Mouse (Mus musculus): ENCODE results near the gene Ldb3. TPM values are rescaled to one million over a fixed set of nuclear protein-coding genes. Genes with fewer than 3 reads are reported as not detected.

The Ldb3 gene
- total RNA-seq, 2 experiments from 2014 or later, result 1,336 to 1,359 TPM

DNA sequence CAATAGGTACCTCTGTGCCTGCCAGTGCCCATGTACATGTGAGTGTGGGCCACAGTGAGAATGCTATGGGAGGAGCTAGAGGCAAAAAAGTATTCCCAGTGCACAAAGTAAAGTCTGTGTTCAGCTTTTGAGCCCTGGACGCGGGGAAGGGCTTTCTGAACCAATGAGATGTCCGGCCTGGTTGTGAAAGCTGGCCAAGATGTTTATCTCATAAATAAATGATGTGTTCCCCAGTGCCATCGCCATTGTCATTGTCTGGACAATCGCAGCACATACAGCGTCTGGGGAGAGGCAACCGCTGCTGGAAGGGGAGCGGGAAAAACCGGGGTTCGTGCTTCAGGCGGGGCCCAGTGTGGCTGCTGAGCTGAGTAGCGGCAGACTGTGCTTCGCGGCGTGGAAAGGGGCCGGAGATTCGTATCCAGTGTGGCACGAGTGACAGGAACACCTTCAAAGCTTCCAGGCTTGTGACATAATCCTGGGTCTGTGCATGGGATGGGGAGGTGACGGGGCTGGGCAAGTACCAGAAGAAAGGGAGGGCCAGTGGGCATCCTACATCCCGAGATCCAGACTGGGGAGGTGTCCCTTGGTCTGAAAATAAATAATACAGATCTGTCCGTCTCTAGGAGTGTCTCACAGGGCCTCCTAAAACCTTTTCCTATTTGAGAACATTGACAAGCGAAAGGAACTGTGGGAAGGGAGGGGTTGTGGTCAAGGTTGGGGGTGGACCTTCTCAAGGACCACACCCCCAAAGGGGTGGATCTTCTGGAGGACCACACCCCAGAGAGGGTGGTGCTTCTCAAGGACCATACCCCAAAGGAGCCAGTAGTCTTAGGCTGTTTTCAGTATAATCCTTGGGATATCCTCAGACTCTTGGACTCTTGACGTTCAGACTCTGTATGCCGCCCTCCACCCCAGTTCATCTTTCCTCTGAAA lies 2.5 kb upstream of the Ldb3 start:
- DNase-seq, result no peak

DNA sequence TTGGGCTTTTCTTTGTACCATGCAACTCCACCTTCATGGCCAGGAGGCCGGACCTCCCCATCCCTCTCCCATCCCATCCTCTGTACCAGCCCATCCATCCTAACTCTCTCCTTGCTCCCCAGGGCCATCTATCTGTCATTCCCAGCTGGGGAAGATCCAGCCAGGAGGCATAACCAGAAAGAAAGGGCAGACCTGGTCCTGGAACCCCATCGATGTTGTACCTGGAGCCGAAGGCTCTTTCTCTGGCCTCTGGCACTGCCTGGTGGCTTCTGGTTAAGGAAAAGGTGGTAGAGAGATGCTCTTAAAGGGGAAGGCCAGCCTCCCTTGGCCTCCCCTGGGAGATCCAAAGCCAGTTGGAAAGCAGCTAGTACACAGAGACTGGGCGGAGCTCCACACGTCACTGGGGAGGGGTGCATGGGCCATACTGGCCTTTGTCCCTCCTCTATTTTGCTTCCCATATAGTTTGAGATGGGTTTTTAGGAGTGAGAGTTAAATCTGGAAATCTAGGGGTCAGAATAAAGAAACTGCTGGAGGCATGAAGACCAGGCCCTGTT lies 1.6 kb upstream of the Ldb3 start:
- no peak for DNase-seq

DNA sequence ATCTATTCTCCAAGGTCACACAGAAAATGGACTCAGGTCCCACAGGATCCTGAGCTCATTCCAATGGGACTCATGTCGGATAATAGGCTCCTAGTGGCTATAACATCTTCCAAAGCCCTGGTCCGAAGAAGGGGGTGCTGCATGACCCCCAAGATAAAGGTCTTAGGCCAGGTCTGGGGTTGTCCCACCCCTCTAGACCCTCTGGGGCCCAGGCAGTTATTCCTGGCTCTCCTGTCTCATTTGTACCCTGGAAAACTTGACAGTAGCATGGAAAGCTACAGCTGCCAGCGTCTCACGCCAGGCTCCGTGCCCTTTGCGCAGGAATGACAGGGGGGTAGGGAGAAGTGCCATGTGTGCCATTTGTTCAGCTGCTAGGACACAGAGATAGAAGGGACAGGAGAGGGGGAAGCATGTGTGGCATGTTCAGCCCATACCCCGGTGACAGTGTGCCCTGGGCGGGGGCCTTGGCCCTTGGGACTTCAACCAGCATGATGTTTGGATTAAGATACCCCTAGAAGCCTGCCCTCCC lies 767 bp upstream of the Ldb3 start:
- DNase-seq, result peak; percentile 56

DNA sequence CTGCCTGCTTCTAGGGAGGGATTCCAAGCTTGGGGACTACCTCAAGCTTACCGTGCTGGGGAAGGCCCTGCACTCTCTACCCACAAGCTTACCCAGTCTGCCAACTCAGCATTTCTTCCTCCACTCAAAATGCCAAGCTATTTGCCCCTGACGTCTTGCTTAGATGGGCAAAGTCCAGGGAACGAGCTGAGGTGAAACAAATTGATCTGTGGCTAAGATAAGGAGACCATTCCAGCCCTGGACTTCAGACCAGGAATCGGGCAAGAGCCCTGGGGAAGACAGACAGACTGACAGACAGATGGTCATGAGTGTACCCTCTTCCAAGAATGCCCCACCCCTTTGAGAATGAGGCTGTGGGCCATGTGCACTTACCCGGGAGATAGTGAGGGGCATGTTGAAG lies 477 bp downstream of the Ldb3 start:
- no peak for DNase-seq

DNA sequence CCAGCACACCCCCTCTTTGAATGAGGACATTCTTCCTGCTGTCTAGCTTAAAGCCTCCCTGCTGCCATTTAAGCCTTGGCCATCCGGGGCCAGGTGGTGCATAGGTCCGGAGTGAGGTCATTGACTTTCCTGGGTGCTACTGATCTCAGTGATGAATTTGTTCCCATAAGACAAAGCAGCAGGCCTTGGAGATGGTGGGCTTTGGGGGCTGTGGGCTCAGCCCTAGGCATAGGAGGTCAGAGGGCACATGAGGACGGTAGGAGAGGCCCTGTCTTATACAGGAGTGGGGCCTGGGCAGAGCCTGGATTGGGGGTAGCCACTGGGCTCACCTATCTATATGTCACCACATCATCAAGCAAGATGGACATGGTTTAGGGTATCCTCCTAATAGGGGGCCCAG lies 1.6 kb downstream of the Ldb3 start:
- DNase-seq, result no peak

DNA sequence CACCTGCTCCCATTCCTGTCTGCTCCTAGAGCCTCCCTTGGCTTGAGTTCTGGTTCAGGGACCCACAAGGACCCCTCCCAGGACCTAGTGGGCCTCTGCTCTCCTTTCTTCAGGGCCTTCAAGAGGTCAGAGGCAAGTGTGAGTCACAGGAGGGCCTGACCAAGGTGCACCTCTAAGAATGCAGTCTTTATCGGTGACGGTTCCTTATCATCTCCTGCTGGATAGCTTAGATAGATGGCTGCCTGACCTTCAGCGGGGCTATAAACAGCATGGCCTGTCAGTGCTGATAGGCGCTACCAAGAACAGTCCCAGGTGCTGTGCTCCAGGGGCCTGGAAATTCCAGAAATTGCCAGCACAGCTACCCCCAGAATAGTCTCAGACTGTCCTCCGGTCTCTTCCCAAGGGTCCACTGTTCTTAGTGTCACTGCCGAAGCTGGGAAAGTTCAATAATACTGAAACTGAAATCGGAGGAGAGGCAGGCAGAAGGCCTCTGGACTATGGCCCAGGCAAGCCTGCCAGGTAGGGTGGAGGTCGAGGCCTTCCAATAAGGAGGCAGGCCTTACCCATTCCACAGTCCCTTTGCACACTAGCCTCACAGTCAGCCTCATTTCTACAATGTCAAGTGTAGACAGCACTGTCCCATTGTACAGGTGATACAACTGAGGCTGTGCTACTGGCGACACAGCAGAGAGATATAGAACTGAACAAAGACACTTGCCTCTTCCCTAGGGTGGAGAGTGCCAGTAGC lies 3.0 kb downstream of the Ldb3 start:
- DNase-seq, result no peak

DNA sequence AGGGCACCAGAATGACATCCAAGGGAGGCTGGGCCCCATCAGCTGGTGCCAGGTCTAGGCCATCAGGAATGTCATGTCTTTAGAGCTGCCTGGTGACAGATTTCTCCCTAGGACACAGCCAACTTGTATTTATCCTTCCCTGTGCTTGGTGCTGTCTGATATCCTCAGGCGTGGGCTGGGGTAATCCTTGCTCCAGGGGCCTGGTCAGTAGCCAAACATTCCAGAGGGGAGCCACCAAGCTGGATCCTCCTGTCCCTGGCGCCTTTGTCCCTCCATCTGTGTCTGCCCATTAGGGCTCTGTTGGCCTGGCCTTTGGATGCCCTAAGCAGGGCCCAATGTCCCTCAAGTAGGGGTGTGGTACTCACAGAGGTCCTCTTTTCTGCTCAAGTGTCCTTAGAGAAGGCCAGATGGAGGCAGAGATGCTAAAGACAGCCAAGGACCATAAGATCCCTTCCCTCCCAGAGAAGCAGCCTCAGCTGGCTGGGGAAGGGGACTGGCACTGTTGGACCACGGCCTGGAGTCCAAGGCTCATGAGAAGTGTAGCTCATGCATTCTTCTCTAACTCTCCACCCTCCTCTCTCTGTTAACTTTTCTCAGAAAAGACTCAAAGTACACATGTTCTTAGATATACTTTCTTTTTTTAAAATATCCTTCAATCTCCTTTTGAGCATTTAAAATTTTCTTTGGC lies 5.6 kb downstream of the Ldb3 start:
- peak; percentile 52 for DNase-seq

DNA sequence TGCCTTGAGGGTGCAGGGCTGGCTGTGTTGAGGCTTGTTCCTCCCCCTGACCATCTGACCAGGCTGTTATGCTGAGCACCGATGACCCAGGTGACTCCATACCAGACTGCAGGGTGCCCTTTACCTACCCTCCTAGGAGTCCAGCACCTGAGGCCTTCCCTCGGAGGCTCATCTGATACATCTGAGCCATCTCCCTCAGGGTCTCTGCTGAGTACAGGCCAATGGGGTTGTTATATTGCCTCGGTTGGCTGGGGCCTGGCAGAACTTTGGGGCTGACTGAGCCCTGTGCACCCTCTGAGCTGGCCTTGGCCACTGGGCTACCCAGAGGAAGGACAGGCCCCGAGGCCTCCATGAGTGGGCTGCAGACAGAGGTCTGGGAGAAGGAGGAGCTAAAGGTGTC lies 11.6 kb downstream of the Ldb3 start:
- no peak for DNase-seq

DNA sequence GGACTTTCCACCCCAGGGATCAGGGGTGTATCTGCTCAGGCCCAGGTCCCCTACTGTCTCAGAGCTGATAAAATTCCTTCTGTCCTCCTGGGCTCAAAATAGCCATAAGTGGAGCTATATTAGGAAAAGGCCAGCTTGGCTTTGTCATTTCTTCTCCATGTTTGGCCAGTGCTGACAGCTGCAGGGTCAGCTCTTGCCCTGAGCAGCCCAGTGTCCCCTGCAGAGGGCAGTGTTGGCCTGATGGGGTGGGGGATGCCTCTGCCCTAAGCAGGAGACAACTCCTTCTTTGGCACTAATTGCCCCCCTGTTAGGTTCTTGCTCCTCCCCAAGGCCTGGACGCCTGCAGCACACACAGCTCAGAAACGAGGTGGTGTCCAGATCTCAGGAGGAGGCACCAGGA lies 14.4 kb downstream of the Ldb3 start:
- peak; percentile 79 for DNase-seq

DNA sequence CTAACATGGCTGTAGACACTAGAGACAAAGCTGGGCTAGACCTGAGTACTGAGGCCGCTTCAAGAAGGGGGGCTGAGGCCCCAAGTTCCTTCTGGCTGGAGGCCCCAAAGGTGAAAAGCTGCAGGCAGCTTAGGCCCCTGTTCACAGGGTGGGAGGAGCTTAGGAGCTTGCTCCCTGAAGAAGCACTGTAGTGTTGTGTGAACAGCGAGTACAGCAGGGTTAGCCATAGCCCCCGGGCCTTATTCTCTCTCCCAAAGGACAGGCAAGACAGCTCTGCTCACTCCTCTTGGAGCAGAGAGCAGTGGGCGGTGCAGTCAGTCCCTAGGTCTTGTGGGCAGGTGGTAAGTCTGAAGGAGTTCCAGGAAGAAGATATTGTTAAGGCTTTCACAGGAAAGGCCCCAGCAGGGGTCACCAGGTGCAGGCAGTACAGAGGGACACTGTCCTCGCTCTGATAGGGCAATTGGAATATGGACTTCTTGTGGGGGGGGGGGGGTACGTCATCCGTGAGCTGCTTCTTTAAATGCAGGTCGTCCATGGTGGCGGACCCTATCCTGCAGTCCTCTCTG lies 15.1 kb downstream of the Ldb3 start:
- DNase-seq, result no peak

DNA sequence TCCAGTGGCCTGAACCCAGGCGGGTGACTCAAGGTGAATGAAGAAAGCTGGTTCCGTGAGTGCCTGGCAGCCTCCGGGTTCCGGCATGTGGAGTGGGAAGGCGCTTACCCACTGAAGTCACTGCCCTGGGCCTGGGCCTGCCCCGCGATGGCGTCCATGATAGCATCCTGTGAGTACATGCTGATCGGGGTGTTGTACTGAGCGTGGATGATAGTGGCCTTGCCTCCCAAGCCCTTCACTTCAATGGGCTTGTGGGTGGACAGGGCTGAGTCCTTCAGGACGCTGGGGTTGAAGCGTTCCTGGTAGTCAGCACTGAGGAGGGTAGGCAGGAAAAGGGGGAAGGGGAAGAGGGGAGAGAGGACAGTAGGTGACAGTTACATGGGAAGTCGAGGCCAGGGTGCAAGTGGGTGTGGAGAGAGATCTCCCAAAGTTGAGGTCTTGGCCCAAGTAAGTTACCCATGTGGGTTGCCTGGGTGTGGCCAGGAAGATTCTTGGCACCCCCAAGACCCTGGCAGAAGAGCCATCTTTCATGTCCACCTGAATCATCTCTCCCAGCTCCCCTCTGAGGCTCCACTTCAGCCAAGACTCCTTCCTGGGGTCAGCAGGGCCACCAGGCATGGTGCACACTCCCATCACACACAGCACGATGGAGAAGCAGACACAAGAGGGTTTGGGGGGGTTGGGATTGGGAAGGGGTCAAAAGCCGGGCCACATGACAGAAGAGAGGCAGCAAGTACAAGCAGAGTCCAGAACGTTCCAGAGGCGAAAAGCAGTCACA lies 16.7 kb downstream of the Ldb3 start:
- no peak for DNase-seq

DNA sequence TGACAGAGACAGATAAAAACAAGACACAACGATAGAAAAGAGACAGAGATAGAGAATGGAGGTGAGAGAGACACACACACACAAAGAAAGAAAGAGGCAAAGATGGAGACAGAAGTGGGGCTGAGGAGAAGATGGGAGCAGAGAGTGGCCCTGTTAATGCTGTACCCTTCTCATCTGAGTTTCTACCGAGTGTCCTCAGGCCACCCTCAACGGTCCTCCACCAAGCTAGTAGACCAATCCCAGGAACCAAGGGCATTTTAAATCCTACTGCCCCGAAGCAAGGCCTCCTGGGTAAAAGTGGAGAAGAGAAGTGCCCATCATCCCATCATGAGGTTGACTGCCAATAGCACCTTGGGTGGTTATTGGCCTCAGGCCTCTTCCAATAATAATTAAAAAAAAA lies 17.6 kb downstream of the Ldb3 start:
- no peak for DNase-seq

DNA sequence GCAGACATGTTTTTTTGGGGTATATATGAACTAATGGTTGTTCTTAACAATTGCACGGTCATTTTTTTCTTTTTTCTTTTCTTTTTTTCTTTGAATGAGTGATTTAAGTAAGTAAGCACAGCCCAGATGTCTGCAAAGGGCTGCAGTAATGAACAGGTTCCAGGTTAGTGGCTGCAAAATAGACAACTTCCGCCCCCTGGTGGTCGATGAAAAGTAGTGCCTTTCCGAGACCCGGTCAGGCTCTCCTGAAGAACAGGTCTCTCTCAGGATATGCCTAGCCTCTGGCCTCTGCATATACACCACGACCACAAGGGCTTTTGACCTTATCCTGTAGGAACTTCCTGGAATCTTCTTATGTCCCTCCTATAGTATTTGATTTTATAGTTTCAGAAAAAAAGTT lies 18.2 kb downstream of the Ldb3 start:
- peak; percentile 84 for DNase-seq

DNA sequence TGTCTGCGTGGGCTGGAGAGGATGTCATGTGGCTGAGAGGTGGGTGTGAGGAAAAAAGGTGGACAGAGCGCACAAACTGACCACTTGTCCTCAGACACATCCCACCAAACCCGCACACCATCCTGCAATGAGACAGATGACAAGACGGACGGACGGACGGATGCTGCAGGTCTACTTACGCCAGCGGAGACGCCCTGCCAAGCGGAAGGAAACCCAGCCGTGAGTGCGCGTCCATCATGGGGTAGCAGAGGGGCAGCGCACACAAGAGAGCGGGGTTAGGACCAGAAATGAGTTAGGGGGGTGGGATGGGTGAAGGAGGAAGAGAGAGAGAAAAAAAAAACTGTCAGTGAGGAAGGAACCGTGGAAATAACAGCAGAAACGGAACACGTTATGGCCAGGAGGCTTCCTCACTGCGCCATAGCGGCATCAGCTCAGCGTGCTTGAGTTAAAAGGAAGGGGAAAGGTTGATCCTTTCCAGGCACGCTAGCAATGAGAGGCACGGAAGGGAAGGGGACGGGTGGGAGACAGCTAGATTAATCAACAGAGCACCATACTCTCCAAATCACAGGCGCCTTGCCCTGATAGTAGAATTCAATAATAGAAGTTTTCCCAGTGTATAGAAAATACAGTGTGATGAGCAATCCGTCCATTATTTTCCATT lies 18.8 kb downstream of the Ldb3 start:
- no peak for DNase-seq

DNA sequence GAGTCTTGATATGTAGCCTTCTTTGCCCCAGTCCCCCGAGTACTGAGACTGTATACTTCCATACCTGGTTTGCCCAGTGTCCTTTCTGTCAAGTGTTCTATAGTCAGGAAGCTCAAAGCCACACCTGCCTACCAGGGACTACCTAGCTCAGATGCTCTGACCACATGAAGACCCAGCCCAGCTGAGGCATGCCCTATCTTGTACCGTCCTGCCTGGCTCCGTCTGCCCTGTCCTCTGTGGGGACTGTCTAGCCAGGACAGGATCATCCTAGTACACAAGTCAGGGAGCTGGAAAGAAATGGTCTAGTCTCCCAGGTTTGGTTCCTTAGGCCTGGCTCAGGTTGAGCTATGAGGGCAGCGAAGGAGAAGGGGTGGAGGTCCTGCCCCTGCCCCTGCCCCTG lies 19.9 kb downstream of the Ldb3 start:
- no peak for DNase-seq

DNA sequence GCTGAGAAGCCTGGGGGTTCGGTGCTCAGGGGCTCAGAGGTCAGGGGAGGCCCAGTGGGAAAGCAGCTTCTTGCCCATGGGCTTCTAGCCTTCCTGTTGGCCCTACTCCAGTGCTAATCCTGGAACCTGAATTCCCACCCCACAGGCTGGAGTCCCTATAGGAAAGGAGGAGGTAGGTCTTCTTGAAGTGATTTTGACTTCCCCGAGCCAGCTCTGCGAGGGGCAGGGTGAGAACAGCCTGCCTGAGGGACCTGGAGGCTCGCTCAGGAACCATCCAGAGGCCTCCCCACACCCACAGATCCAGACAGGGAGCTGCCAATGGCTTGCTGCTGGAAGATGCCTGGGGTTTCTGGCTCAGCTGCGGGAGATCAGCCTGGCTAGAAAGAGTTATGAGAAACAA lies 20.8 kb downstream of the Ldb3 start:
- no peak for DNase-seq

DNA sequence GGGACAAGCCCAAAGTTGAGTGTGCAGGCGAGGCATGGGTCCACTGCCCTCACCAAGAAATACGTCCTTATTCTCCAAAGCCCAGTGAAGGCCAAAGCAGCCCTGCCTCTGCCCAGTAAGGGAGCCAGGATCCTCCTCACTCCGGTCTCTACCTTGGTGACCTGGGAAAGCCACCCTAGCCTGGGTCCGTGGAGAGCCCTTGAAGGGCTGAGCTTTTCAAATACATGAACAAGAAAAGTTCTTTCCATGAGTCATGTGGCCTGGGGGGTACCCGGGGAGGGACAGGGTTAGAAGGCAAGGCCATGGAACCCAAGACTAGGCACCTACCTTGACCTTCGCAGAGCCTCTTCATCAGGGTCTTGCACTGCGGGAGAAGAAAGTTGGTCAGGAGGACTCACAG lies 22.0 kb downstream of the Ldb3 start:
- DNase-seq, result no peak

DNA sequence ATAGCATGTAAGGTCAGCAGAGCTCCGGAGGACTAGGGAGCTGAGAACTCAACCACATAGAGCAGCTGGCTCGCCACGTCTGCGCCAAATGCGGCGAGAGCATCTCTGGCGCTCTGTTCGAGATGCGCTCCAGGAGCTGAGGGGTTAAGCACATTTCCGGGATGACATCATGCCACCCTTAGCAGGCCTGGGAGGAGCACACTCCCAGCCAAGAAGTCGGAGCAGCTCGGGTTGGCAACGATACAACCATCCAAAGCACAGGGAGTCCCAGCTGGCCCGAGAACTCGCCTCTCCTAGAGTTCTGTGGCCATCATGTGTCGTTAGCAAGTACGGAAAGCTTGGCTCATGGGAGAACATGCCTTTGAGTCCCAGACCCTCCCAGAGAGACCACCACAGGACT lies 22.8 kb downstream of the Ldb3 start:
- DNase-seq, result peak; percentile 59

DNA sequence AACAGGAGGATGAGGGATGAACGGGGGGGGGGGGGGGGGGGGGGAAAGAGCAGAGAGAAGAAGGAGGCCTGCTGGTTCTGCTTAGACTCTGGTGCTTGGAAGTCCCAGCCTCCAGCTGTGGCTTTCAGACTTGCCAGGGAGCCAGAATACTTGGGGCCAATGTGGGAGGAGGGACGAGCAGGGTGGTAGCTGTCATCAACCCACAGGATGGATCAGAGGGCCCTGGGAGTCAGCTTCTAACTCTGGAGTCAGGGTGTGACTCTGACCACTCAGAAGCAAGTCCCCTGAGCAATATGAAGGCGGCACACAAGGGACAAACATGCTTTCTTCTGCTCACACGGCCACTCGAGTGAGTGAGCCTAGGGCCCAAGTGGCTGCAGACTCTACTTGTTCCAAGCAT lies 23.8 kb downstream of the Ldb3 start:
- DNase-seq, result no peak

DNA sequence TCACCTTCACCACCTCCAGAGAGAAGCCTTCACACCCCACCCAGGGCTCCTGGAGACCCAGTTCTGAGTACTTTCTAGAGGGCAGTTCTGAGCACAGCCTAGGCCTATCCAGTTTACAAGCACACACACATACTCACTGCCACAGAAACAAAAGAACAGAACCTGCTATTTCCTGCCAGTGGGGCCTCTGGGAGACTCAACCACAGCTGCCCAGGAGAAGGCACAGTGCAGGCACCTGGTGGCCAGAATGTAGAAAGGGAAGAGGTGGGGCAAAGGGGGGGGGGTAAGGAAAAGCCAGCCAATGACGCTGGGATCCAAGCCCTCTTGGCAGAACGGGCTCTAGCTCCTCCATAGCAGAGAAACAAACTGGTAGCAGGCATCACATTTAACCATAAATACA lies 26.1 kb downstream of the Ldb3 start:
- DNase-seq, result no peak

DNA sequence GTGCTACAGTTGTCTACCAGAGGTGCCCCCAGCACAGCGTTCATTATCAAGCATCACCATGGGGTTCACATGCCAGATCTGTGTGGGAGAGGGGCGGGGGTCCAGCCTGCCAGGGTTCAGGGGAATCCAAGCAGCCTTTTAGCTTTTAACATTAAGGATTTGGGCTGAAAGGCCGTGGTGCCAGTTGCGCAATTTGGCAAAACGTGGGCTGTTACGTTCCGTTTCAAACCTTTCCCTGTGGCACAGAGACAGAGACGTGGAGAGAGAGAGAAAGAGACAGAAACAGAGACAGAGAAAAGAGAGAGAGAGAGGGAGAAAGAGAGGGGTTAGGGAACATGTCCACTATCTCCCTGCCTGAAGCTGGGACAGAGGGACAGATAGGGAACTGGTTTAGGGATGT lies 26.8 kb downstream of the Ldb3 start:
- DNase-seq, result no peak

All from gastrocnemius, postnatal 10 days (tissue).